Mouse (Mus musculus) frontal cortex, postnatal 10 days (tissue): ENCODE results near the gene Vsig8.

Source experiments
- DNase-seq, 2 experiments: peaks; one replicate each; pipeline ENCODE4 v3.0.0; 2022; ENCODE audit warnings: low spot score in 2 of 2, mixed read lengths in 1 of 2

The Vsig8 gene

GRCm38 (mm10) chr1:172590385-172590784 lies 34.6 kb downstream of the Vsig8 start, which contains the start of gene Slamf8:
Gene Slamf8 (minus strand): TSS chr1:172590568.
- no peak for DNase-seq

GRCm38 (mm10) chr1:172593321-172593720 lies 37.6 kb downstream of the Vsig8 start:
- no peak for DNase-seq

- no peak for DNase-seq
These were observed 38.2 kb downstream of the Vsig8 start for GRCm38 (mm10) chr1:172593956-172594355.

- DNase-seq, result peak in 1 of 2 experiments; percentile 36
These were observed 38.8 kb downstream of the Vsig8 start for GRCm38 (mm10) chr1:172594495-172594894.

GRCm38 (mm10) chr1:172602326-172602725 lies 46.6 kb downstream of the Vsig8 start, which contains the start of gene Fcrl6:
Gene Fcrl6 (minus strand): TSS chr1:172602551.
- DNase-seq, result no peak

GRCm38 (mm10) chr1:172611304-172611703 lies 55.6 kb downstream of the Vsig8 start:
- DNase-seq, result no peak

- no peak for DNase-seq
These were observed 57.0 kb downstream of the Vsig8 start for GRCm38 (mm10) chr1:172612745-172613144.
